Mouse (Mus musculus): Measurements from ENCODE around the gene Rere.

- TF ChIP-seq HCFC1 (IDR thresholded peaks at IDR 0.05; ENCODE audit: borderline replicate concordance, insufficient read depth, low read length) (no peak), ZC3H11A (IDR thresholded peaks at IDR 0.05; ENCODE audit: borderline replicate concordance, low read depth, low read length) (no peak), CHD2 (IDR thresholded peaks at IDR 0.05; ENCODE audit: low read depth, low read length) (no peak), MAFK (IDR thresholded peaks at IDR 0.05; ENCODE audit: insufficient read depth, low read depth, low read length) (no peak), ZNF384 (IDR thresholded peaks at IDR 0.05; ENCODE audit: low read depth, low read length) (no peak)
These were observed 288.6 kb downstream of the Rere start for GRCm38 (mm10) chr4:150569834-150570571.
